Mouse (Mus musculus): ENCODE measurements around the gene Ankrd11. TPM values are rescaled to one million over a fixed set of nuclear protein-coding genes. Genes with fewer than 3 reads are reported as not detected.
A peak's percentile ranks its signal among the peaks of the same experiment; 100 is the strongest.

Gene Ankrd11
- total RNA-seq, 2 experiments from 2014 or later: 47.4 to 55.4 TPM

DNA sequence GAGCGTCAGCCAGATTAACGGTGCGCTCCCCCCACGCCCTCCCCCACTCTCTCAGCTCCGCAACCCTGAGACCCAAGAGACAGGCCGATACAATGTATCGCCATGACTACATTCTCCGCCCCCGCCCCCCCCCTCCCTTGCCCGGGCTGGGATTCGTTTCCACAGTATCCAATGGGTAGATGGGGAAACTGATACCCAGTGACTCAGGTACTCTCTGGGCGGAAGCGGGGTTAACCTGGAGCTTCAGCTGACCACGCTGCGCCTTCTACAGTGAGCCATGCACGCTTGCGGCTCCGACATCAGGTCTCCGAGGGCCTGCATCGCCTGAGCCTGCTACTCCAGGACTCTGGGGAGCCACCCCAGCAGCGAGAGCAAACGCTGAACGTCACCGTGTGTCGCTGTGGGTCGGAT, 177.4 kb downstream of the Ankrd11 start:
- DNase-seq: no peak
- intact Hi-C loops (cut with DNase I): no loop called here

DNA sequence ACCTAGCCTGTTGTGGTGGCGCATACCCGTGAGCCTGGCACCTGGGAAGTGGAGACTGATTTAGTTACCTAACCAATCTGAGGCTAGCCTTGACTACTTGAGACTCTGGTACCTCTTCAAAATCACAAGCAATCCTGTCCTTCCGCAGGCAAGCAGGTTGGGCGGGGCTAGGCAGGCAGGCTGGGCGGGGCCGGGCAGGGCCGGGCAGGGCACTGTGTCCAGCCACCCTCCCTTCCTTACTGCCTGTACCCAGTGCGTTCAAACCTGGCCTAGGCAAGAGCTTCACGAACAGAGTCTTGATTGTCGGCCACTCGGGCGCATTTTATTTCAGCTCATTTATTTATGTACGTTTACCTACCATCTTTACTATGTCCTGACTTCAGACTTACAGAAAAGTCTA, 182.2 kb downstream of the Ankrd11 start:
- intact Hi-C loops (cut with DNase I): no loop called here
- no peak for DNase-seq

DNA sequence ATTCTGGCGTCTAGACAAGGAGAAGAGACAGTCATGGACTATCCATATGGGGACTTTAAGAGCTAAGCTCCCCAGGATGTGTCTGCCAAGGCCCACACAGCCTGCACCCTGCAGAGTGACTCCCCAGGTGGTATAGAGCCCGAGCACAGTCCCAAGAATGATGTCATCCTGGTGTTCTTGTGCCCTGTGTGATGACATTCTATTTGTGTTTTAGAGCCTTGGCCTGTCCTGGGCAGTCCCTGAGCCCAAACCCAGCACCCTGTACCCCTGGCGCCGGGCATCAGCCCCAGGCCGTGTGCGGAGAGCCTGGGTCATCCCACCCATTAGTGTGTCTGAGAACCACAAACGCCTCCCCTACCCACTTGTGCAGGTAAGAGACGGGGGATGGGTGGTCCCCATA, 185.8 kb downstream of the Ankrd11 start:
- intact Hi-C loops (cut with DNase I): no loop called here
- no peak for DNase-seq

GRCm38 (mm10) chr8:122855123-122855522, 187.0 kb downstream of the Ankrd11 start:
- DNase-seq: no peak
- intact Hi-C loops (cut with DNase I): no loop called here

DNA sequence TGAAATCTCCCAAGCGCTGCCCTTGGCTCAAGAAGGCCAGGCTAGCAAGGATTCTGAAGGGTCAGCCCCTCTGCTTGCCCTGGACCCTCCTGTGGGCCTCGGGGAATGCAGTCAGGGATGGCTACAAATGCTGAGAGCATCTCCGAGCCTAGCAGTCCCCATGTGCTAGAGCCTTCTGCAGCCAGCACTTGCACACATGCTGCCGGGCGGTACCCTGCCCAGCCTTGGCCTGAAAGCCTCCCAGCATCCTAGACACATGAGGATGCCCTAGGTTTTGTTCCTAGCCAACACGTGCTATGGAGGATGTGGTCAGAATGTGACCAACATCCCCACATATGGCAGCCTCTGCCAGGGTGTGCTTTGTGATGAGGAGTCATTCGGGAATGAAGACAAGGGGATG, 187.7 kb downstream of the Ankrd11 start:
- intact Hi-C loops (cut with DNase I): no loop called here

DNA sequence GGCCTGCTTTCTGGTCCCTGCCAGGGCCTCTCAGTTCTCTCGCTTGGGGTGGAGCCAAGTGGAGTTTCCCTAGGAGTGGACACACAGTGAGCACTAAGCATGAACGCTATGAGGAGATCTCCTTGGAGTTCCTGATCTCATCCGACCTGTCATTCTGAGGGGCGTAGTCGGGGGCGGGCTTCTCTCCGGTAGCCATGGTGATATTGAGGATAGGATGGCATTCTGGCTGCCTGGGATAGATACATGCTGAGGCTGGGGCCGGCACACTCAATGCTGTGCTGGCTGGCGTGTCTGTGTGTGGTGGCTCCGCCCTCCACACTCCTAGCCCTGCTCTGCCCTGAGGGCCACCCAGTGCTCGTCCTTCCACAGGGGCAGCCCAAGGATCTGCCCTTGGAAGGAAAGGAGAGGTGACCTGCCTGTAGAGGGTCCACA, 188.7 kb downstream of the Ankrd11 start:
- intact Hi-C loops (cut with DNase I): no loop called here
- DNase-seq: peak in 1 of 2 experiments; percentile 47

More for the DNA sequence above, 187.7 kb downstream of the Ankrd11 start:
- DNase-seq: no peak

DNA sequence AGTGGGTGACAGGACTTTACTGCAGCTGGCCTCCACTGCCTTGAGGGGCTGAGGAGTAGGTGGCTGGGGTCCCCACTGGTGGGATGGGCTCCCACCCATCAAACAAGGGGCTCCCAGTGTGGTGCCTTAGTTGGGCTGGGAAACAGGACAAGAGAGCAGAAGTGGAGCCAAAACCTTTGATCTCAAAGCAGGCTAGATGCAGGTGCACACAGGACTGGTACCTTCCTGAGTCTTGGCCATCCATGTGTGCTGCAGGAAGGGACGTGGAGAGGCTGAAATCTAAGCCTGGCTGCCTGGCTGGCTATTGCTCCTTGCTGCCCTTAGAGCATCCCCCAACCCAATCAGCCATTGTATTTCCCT, 189.6 kb downstream of the Ankrd11 start:
- no peak for DNase-seq
- intact Hi-C loops (cut with DNase I): no loop called here

GRCm38 (mm10) chr8:122851692-122852545, 190.2 kb downstream of the Ankrd11 start:
- intact Hi-C loops (cut with DNase I): no loop called here
- no peak for DNase-seq

- no peak for DNase-seq
- intact Hi-C loops (cut with DNase I): no loop called here
These were observed 191.3 kb downstream of the Ankrd11 start for GRCm38 (mm10) chr8:122850641-122851240.

DNA sequence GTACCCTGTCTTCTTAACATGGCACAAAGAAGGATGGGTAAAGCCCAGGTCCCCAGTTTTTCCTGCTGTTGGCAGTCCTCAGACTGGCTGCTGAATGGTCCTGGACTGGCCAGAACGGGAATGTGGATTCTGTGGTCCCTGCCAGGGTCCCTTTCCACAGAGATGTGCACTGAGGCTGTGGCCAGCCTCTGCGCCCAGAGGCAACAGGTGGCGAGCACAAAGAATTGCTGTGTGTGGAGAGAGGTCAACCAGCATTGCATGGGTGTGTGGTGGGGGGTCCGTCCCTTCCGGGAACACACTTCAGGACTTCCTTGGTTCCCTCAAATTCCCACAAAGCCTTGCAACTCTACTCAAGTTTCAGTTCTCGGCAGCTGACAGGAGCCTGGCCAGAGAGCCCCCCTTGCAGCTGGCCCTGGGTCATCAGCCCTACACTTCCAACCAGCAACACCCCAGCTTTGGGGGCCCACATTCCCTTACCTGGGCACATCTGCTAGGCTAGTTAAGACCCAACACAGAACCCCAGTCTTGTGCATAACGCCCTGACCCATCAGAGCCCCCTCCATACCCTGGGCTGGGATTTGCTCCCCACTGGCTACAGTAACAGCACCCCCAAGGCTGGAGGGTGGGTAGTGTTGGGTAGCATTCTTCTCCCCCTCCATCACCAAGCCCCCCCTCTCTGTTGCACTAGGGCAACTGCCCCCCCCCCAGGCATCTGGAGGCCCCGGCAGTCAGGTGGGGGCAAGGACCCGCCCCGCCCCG, 192.7 kb downstream of the Ankrd11 start:
- intact Hi-C loops (cut with DNase I): no loop called here

GRCm38 (mm10) chr8:122847829-122848561, 194.1 kb downstream of the Ankrd11 start, which contains the start of gene Cdh15:
TSS of gene Cdh15 (plus strand) at chr8:122847966.
- intact Hi-C loops (cut with DNase I): no loop called here
- DNase-seq: peak; percentile 54 to 66

More for the DNA sequence above, 192.7 kb downstream of the Ankrd11 start:
- no peak for DNase-seq

DNA sequence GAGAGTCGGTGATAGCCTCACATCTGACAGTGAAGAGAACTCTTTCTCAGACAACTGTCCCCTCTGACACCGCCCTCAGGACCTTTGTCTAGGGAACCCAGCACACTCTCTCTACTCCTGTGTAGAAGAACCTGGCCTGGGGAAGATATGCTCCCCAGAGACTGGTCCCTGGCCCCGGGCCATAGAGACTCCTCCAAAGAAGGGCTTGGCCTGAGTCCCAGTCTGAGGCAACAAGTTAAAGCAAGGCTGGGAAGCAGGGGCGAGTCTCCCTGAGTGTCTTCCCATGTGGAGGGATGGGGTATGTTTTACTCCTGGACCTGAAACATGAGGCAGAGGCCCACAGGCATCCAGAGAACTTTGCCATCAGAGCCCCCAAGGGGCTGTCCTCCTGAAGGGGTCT, 196.4 kb downstream of the Ankrd11 start:
- DNase-seq: no peak
- intact Hi-C loops (cut with DNase I): no loop called here

DNA sequence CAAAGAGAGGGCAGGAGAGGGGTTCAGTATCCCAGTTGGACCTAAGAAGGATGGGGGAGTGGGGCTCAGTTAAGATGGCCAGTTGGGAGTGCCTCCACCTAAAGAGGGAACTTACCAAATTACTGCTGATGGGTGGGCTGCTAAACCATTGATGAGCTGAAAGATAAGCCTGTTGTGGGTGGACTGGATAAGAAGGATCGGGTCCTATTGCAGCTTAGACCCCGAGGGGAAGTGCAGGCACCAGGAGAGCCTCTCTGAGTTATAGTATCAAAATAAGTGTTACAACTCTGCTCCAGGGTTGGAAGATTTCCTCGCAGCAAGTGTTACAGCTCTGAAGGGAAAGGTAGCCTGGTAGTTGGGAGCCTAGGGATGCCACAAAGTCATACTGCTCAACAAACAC, 197.9 kb downstream of the Ankrd11 start:
- DNase-seq: no peak
- intact Hi-C loops (cut with DNase I): no loop called here

GRCm38 (mm10) chr8:122836696-122837095, 205.4 kb downstream of the Ankrd11 start:
- intact Hi-C loops (cut with DNase I): no loop called here

GRCm38 (mm10) chr8:122836199-122836598, 205.9 kb downstream of the Ankrd11 start:
- intact Hi-C loops (cut with DNase I): no loop called here
- DNase-seq: no peak

More at GRCm38 (mm10) chr8:122836696-122837095, 205.4 kb downstream of the Ankrd11 start:
- DNase-seq: no peak

DNA sequence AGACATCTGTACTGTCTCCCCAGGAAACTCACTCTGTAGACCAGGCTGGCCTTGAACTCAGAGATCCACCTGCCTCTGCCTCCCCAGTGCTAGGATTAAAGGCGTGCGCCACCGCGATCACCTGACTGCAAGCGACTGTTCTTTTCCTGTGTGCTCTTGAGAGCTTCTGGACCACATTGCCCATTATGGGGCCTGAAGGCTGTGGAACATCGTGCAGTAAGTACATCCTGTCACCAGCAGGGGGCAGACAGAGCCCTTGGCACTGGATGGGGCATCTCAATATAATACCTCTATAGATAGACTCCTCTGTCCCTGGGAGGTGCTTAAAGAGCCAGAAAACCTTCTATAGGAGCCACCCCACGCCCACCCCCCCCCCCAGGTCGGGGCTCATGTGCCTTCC, 207.1 kb downstream of the Ankrd11 start:
- peak; percentile 50 to 59 for DNase-seq
- intact Hi-C loops (cut with DNase I): no loop called here

GRCm38 (mm10) chr8:122834416-122834815, 207.7 kb downstream of the Ankrd11 start:
- intact Hi-C loops (cut with DNase I): no loop called here
- DNase-seq: no peak

Measured in gastrocnemius, postnatal 36 days (tissue).